ENCODE assay signal across 11 mouse cellular contexts in genomic region chr1:66895093-66895836, GRCm38 (mm10). TPM values are rescaled to one million over a fixed set of nuclear protein-coding genes. Genes with fewer than 3 reads are reported as not detected.
DNase-seq lines count a peak whose midpoint lies in the region; ATAC-seq and TF ChIP-seq lines count a peak whose summit lies in the region.
"Had no signal": no experiment of that assay in that cellular context is flagged by ENCODE, and none has a peak within 500 bp of the region (broad histone marks: within the 10 kb centered on the region; RNA-seq: fewer than 3 reads in every experiment).

No protein-coding gene starts in this region.

- no peak overlapping the region for H3K4me3 ChIP-seq in hindbrain, embryonic 12.5 days
- H3K4me3 ChIP-seq in hindbrain, embryonic 13.5 days, result no peak overlapping the region
- no peak overlapping the region for H3K4me3 ChIP-seq in forebrain, embryonic 14.5 days (ENCODE audit: low read depth, low read length)
- no peak overlapping the region for H3K4me3 ChIP-seq in limb, embryonic 15.5 days
- H3K4me3 ChIP-seq in lung, adult 2 months (replicated peaks; ENCODE audit: extremely low read depth, low read depth, low read length), result no peak overlapping the region

- no peaks in the 10 kb centered on the region for H3K27me3 ChIP-seq in hindbrain, embryonic 12.5 days
- no peaks in the 10 kb centered on the region for H3K27me3 ChIP-seq in hindbrain, embryonic 13.5 days
- H3K27me3 ChIP-seq in Patski, result no peaks in the 10 kb centered on the region
- no peaks in the 10 kb centered on the region for H3K27me3 ChIP-seq in forebrain, embryonic 14.5 days (replicated peaks; ENCODE audit: control insufficient read depth, insufficient read depth, low read length)
- no peaks in the 10 kb centered on the region for H3K27me3 ChIP-seq in limb, embryonic 15.5 days
- H3K27me3 ChIP-seq: embryonic facial prominence, embryonic 15.5 days had no signal

- DNase-seq in Patski (ENCODE audit: low read depth, low spot score), result no peak
- DNase-seq in forebrain, embryonic 14.5 days (ENCODE audit: low spot score), result no peak
- no peak for DNase-seq in cerebellum, postnatal 4 days (ENCODE audit: low spot score in 2 of 2)
- DNase-seq in thymus, postnatal 14 days, result no peak
- DNase-seq in lung, adult 2 months, result no peak

- H3K27ac ChIP-seq in hindbrain, embryonic 12.5 days, result no peak overlapping the region
- H3K27ac ChIP-seq in hindbrain, embryonic 13.5 days, result no peak overlapping the region
- H3K27ac ChIP-seq in forebrain, embryonic 14.5 days (ENCODE audit: low read depth, low read length), result 0 out of 2 replicates have a peak overlapping the region, but pooled peaks have one; percentile 87
- no peak overlapping the region for H3K27ac ChIP-seq in limb, embryonic 15.5 days
- H3K27ac ChIP-seq: embryonic facial prominence, embryonic 15.5 days; macrophage had no signal

- WGBS in hindbrain, embryonic 12.5 days, result 89% methylated on average over 6 of the region's 6 CpGs
- 82% methylated on average over 6 of the region's 6 CpGs for WGBS in hindbrain, embryonic 13.5 days
- 49% methylated on average over 6 of the region's 6 CpGs for WGBS in forebrain, embryonic 14.5 days
- 54% methylated on average over 6 of the region's 6 CpGs for WGBS in limb, embryonic 15.5 days
- 53% methylated on average over 6 of the region's 6 CpGs for WGBS in lung, adult 2 months

- H3K36me3 ChIP-seq in hindbrain, embryonic 12.5 days, result no peaks in the 10 kb centered on the region
- no peaks in the 10 kb centered on the region for H3K36me3 ChIP-seq in hindbrain, embryonic 13.5 days
- H3K36me3 ChIP-seq in forebrain, embryonic 14.5 days (ENCODE audit: control insufficient read depth, insufficient read depth, low read length), result no peaks in the 10 kb centered on the region
- no peaks in the 10 kb centered on the region for H3K36me3 ChIP-seq in limb, embryonic 15.5 days
- H3K36me3 ChIP-seq: embryonic facial prominence, embryonic 15.5 days had no signal

- no peak for TF ChIP-seq CTCF in Patski (IDR thresholded peaks at IDR 0.05)
- no peak for TF ChIP-seq CTCF in lung, adult 2 months (IDR thresholded peaks at IDR 0.05; ENCODE audit: insufficient read depth, low read length)

- H3K9ac ChIP-seq in hindbrain, embryonic 12.5 days, result no peak overlapping the region
- H3K9ac ChIP-seq in hindbrain, embryonic 13.5 days, result no peak overlapping the region
- H3K9ac ChIP-seq in forebrain, embryonic 14.5 days (ENCODE audit: low read length), result no peak overlapping the region
- H3K9ac ChIP-seq in limb, embryonic 15.5 days, result no peak overlapping the region
- H3K9ac ChIP-seq: embryonic facial prominence, embryonic 15.5 days had no signal

- no peak for TF ChIP-seq POLR2A in lung, adult 2 months (IDR thresholded peaks at IDR 0.05; ENCODE audit: borderline replicate concordance, extremely low read depth, low read depth, low read length)

- H3K9me3 ChIP-seq in hindbrain, embryonic 12.5 days (replicated peaks), result no peaks in the 10 kb centered on the region
- no peaks in the 10 kb centered on the region for H3K9me3 ChIP-seq in hindbrain, embryonic 13.5 days
- H3K9me3 ChIP-seq in forebrain, embryonic 14.5 days (replicated peaks; ENCODE audit: control insufficient read depth, low read length), result no peaks in the 10 kb centered on the region
- H3K9me3 ChIP-seq in limb, embryonic 15.5 days, result no peaks in the 10 kb centered on the region
- H3K9me3 ChIP-seq: embryonic facial prominence, embryonic 15.5 days had no signal

- POLR2A ChIA-PET in Patski (lab: Charles Lee), result interaction anchor here (1.0 kb wide), 1 partner anchor 32 kb away, joined by 3 read pairs; no protein-coding TSS in a partner anchor

- CTCF ChIA-PET in Patski (lab: Charles Lee), result interaction anchor here (0.7 to 2.4 kb wide), 10 partner anchors 9 to 211 kb away, joined by 3 to 16 read pairs (median 4); no protein-coding TSS in a partner anchor

- peaks cover 6% of the 10 kb centered on the region; the same call in 1 of the 2 replicates for H3K4me1 ChIP-seq in hindbrain, embryonic 12.5 days
- peaks cover 14% of the 10 kb centered on the region for H3K4me1 ChIP-seq in hindbrain, embryonic 13.5 days (replicated peaks)
- peaks cover 13% of the 10 kb centered on the region for H3K4me1 ChIP-seq in forebrain, embryonic 14.5 days (ENCODE audit: control insufficient read depth, insufficient read depth, low read length)
- H3K4me1 ChIP-seq in limb, embryonic 15.5 days, result peaks cover 15% of the 10 kb centered on the region
- peaks cover 4% of the 10 kb centered on the region for H3K4me1 ChIP-seq in lung, adult 2 months (ENCODE audit: control insufficient read depth, insufficient read depth, low read length)

- ATAC-seq in hindbrain, embryonic 12.5 days (ENCODE audit: low FRiP score), result 0 out of 2 replicates have a peak, but pooled peaks have one; percentile 2
- ATAC-seq in hindbrain, embryonic 13.5 days (ENCODE audit: low FRiP score), result no peak
- ATAC-seq in Patski, result peak; percentile 60
- no peak; the same call in 1 of the 2 replicates for ATAC-seq in forebrain, embryonic 14.5 days
- ATAC-seq in limb, embryonic 15.5 days (ENCODE audit: insufficient number of reproducible peaks, low FRiP score, low TSS enrichment, low read depth), result no peak

- in situ Hi-C loops in Patski (cut with MboI; ENCODE audit: low pct_unique_long_range_greater_than_20kb), result loop anchor here (5.0 kb wide), 1 partner anchor 97 kb away; no protein-coding TSS in a partner anchor

- no peak overlapping the region for H3K4me2 ChIP-seq in hindbrain, embryonic 12.5 days (replicated peaks)
- no peak overlapping the region for H3K4me2 ChIP-seq in hindbrain, embryonic 13.5 days
- H3K4me2 ChIP-seq in forebrain, embryonic 14.5 days (ENCODE audit: low read length), result peak overlapping the region; percentile 42; the same call in 1 of the 2 replicates
- peak overlapping the region; percentile 37; the same call in 1 of the 2 replicates for H3K4me2 ChIP-seq in limb, embryonic 15.5 days

RNA-seq across cellular contexts. Expression of gene Acadl, which starts 32.2 kb away (rescaled TPM):
- 61.0 and 67.3 TPM in 2 replicates for polyA plus RNA-seq in hindbrain, embryonic 12.5 days (2016; fragmentation: Nextera tagmentation; extraction: Ambion mirVana)
- polyA plus RNA-seq in hindbrain, embryonic 13.5 days (2015; fragmentation: Nextera tagmentation; extraction: Ambion mirVana), result 55.9 and 65.3 TPM in 2 replicates
- polyA plus RNA-seq in Patski (2021), result 220 TPM
- 34.7 and 36.2 TPM in 2 replicates for polyA plus RNA-seq in forebrain, embryonic 14.5 days (2014; fragmentation: Nextera tagmentation; extraction: Ambion mirVana)
- 90.3 and 122 TPM in 2 replicates for polyA plus RNA-seq in limb, embryonic 15.5 days (2015; fragmentation: Nextera tagmentation; extraction: Ambion mirVana)
- 18.8 and 34.1 TPM in 2 replicates for polyA plus RNA-seq in lung, adult 2 months (2012; rRNA removed)

RNA-seq across cellular contexts. Expression of gene Myl1, which starts 49.9 kb away (rescaled TPM):
- polyA plus RNA-seq in hindbrain, embryonic 12.5 days (2016; fragmentation: Nextera tagmentation; extraction: Ambion mirVana), result 10.8 and 52.8 TPM in 2 replicates
- polyA plus RNA-seq in hindbrain, embryonic 13.5 days (2015; fragmentation: Nextera tagmentation; extraction: Ambion mirVana), result 3.9 and 8.5 TPM in 2 replicates
- polyA plus RNA-seq in Patski (2021), result not detected
- polyA plus RNA-seq in forebrain, embryonic 14.5 days (2014; fragmentation: Nextera tagmentation; extraction: Ambion mirVana), result 0.34 TPM in 1 of 2 replicates, not detected in the other
- polyA plus RNA-seq in limb, embryonic 15.5 days (2015; fragmentation: Nextera tagmentation; extraction: Ambion mirVana), result 493 and 1,364 TPM in 2 replicates
- 4.3 and 86.4 TPM in 2 replicates for polyA plus RNA-seq in lung, adult 2 months (2012; rRNA removed)
- polyA plus RNA-seq: macrophage; spleen, adult 2 months had no signal

Comparison
In these comparisons a context has a peak if more than half of its experiments do, and no peak if none do; other contexts are left out.
1. ATAC-seq: peak in hindbrain, embryonic 12.5 days (single experiment) and Patski (single experiment); none in hindbrain, embryonic 13.5 days (single experiment), forebrain, embryonic 14.5 days (single experiment) and limb, embryonic 15.5 days (single experiment).
2. H3K4me2 ChIP-seq: peak in forebrain, embryonic 14.5 days (single experiment) and limb, embryonic 15.5 days (single experiment); none in hindbrain, embryonic 12.5 days (single experiment) and hindbrain, embryonic 13.5 days (single experiment).